Mouse (Mus musculus) layer of hippocampus, adult 2 months (tissue): ENCODE measurements around the gene Prps2. TPM values are rescaled to one million over a fixed set of nuclear protein-coding genes. Genes with fewer than 3 reads are reported as not detected.
"Not testable (repeated sequence)": the region's sequence is repeated elsewhere in the genome, so short reads cannot be mapped to it uniquely, and the experiment has no call there.

Source experiments
- DNase-seq, 2 experiments: peaks; one replicate each; pipeline ENCODE4 v3.0.0; 2022; ENCODE audit warnings: low spot score in 2 of 2
- H3K27ac ChIP-seq: fragments of 200-600 bp; 2 replicates; pipeline ENCODE4 v1.8.1; 2022
- H3K4me3 ChIP-seq: fragments of 200-600 bp; 2 replicates; pipeline ENCODE4 v1.8.1; 2022; ENCODE audit warnings: mild to moderate bottlenecking
- CTCF ChIP-seq: fragments of 200-600 bp; conservative IDR thresholded peaks from 2 replicates; pipeline ENCODE4 v1.8.1; 2022; ENCODE audit warnings: antibody characterized with exemption, mild to moderate bottlenecking, moderate library complexity
- long read RNA-seq, 2 experiments: library from polyadenylated mRNA; stranded (forward); transcript quantifications; one replicate each; pipeline ENCODE4 v2.0.0; 2021; ENCODE audit warnings: borderline mapping rate in 2 of 2
- total RNA-seq, 2 experiments: library from RNA; stranded (reverse); gene quantifications; 2 replicates each; pipeline ENCODE4 v1.2.3; 2021

Gene Prps2
- total RNA-seq: 10 to 100 TPM; 22.4 to 24.7 TPM
- long read RNA-seq, experiment 1, transcript Prps2-201 (7 exons, 3,699 nt): major isoform, 12 of 16 reads
- long read RNA-seq, experiment 1, partial matches to known transcripts: 2 of 16 reads
- long read RNA-seq, experiment 1, other reads (novel, unspliced or antisense): 2 of 16 reads
- long read RNA-seq, experiment 2, transcript Prps2-201 (7 exons, 3,699 nt): major isoform, 17 of 24 reads
- long read RNA-seq, experiment 2, partial matches to known transcripts: 2 of 24 reads
- long read RNA-seq, experiment 2, other reads (novel, unspliced or antisense): 5 of 24 reads

DNA sequence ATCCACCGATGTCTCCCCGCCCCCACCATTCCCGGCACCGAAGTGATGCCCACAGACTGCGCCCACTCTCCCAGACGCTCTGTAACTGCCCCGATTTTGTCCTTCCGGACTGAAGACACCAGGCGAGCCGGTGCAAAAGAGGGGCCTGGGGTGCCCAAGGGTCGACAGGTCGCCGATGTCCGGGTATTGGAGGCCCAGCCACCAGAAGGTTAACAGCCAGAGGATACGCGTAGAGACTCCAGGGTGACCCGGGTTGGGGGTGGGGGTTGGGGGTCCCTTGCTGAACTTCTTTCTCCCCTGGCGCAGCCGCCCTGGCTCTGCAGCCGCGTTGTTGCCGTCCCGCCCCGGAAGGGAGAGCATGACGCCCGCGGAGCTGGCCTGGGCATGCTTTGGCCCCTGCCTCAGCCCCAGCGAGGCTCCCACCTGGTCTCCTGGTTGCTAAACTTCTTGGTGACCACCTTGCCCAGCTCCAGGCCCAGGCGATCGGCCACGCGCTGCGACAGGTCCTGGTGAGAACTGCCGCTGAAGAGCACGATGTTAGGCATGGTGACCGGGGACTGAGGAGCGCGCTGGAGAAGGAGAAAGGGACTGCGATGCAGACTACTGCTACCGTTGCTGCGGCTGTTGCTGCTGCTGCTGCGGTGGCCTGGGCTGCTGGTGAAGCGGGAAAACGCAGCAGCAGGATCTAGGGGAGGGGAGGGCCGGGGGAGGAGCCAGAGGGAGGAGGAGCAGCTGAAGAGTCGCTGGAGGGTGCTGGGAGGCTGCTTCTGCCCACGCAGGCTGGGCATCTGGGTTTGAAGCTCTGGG is at the start of gene Prps2:
Gene Prps2, minus strand, starts transcription at position 703 of the 807 bp plus-strand sequence.
- peak within 1 kb of the TSS; percentile 69 for H3K4me3 ChIP-seq
- no peak for TF ChIP-seq CTCF
- peak; percentile 23 to 24 for DNase-seq
- H3K27ac ChIP-seq: peak within 1 kb of the TSS; percentile 89

DNA sequence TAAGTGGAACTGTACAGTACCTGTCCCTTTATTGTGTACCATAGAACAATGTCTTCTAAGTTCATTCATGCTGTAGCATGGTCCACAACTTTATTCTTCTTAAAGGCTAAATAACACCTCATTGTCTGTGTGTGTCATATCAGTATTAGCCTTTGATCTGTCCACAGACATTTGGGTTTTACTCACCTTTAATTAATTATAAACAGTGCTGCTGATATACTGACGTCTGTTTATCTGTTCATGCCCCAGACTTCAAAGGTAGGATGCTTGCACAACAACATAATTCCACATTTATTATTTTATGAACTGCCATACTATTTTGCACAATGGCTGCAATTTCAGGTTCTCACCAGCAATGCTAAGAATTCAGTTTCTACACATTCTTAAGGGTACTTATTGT is 35.1 kb upstream of the Prps2 start:
- no peak overlapping the region for H3K27ac ChIP-seq
- DNase-seq: no peak
- no peak overlapping the region for H3K4me3 ChIP-seq
- no peak for TF ChIP-seq CTCF

DNA sequence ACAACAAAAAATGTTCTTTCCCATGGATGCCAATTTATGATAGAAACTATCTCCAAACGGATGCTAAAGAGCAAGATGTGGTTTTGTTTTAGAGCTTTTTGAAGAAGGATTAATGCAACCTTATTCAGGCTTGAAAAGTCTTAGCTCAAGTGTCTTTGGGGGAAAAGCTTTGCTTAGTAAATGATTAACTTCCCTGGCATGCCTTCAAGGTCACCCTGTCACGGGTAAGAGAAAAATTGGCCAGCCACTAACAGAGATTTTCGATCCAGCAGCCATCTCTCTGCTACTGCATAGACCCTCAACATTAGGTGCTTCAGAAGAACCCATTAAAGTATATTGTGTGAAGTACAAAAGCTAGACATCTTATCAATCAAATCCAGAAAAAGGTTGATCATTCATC is 12.4 kb upstream of the Prps2 start:
- TF ChIP-seq CTCF: no peak
- no peak for DNase-seq
- no peak overlapping the region for H3K27ac ChIP-seq
- H3K4me3 ChIP-seq: no peak overlapping the region

- no peak for TF ChIP-seq CTCF
- H3K27ac ChIP-seq: no peak overlapping the region
- no peak for DNase-seq
- H3K4me3 ChIP-seq: no peak overlapping the region
Observed at GRCm38 (mm10) chrX:167386647-167387046, 4.1 kb upstream of the Prps2 start.

GRCm38 (mm10) chrX:167382854-167383186 is 271 bp upstream of the Prps2 start:
- no peak for DNase-seq
- peak overlapping the region; percentile 69 for H3K4me3 ChIP-seq
- TF ChIP-seq CTCF: no peak
- H3K27ac ChIP-seq: peak overlapping the region; percentile 89; the same call in 1 of the 2 replicates

GRCm38 (mm10) chrX:167381583-167382046 is 934 bp downstream of the Prps2 start:
- peak overlapping the region; percentile 69 for H3K4me3 ChIP-seq
- H3K27ac ChIP-seq: peak overlapping the region; percentile 89; the same call in 1 of the 2 replicates
- DNase-seq: no peak
- no peak for TF ChIP-seq CTCF

DNA sequence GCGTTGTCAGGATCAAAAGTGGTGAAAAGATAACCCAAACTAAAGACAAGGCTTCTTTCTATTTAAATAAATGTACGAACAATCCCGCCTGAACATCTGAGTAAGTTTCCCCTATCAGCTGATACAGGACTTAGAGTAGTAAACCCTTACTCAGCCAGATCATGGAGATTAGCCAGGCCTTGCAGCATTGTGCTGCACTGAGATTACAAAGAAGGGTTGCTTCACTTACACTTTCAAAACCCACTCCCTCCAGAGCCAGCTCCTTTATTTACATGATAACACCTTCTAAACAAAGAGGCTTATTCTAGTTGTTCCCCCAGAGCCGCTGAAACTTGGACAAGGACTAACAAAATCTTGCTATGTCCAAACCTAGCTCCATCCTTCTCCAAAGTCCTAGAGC is 2.5 kb downstream of the Prps2 start:
- DNase-seq: no peak
- no peak for TF ChIP-seq CTCF
- Histone ChIP-seq H3K4me3 (no peak overlapping the region), H3K27ac (no peak overlapping the region)

GRCm38 (mm10) chrX:167361231-167361630 is 21.3 kb downstream of the Prps2 start:
- DNase-seq, H3K27ac ChIP-seq, H3K4me3 ChIP-seq: not testable (repeated sequence)

DNA sequence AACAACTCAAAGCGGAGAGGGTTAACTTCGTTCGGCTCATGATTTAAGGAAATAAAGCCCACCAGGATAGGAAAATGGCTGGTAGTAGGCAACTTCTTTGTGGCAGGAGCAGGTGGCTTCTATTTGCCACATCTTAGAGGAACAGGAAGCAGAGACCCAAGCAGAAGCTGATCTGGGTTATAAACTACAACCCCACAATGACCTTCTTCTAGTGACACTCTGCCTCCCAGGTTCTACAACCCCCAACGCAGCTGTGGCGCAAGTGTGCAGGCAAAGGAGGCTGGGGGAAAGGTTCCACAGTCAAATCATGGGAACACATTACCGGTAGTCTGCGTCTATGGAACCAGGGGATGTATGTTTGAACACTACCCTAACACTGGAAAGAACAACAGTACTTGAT is 22.8 kb downstream of the Prps2 start:
- H3K4me3 ChIP-seq: no peak overlapping the region
- H3K27ac ChIP-seq: no peak overlapping the region
- no peak for DNase-seq
- TF ChIP-seq CTCF: no peak

DNA sequence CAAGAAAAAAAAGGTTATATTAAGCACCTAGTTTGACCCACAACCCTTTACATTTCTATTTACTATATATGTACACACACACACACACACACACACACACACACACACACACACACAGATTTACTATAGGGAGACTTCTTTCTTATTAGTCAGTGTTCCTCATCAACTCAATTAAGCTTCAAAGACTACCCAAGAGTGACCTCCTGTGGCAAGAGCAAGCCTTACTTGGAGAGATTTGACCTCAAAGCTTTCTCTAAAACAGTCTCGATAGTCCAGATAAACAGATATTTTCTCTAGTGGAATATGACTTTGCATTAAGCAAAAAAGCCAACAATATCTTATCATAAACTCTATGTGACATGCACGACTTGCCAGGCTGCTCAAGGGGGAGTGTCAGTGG is 25.1 kb downstream of the Prps2 start:
- DNase-seq: no peak
- Histone ChIP-seq H3K4me3 (no peak overlapping the region), H3K27ac (no peak overlapping the region)
- peak; percentile 64 for TF ChIP-seq CTCF

DNA sequence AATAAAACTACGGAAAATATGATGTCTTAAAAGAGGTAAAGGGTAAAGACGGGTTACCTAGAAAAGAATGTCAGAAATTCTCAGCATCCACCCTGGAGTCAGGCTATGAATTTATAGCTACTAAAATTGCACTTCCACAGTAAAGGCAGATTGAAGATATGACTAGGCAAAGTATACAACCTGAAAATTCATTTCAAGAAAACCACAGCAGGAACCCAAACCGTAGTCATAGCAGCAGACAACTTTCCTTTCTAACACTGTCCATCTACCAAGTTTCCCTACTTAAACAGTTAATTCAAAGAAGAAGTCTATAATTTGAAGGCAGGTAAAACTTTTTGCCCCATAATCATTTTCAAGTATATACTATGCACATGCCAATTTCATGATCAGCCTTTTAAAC is 26.6 kb downstream of the Prps2 start:
- H3K4me3 ChIP-seq: no peak overlapping the region
- TF ChIP-seq CTCF: no peak
- no peak overlapping the region for H3K27ac ChIP-seq
- DNase-seq: no peak

DNA sequence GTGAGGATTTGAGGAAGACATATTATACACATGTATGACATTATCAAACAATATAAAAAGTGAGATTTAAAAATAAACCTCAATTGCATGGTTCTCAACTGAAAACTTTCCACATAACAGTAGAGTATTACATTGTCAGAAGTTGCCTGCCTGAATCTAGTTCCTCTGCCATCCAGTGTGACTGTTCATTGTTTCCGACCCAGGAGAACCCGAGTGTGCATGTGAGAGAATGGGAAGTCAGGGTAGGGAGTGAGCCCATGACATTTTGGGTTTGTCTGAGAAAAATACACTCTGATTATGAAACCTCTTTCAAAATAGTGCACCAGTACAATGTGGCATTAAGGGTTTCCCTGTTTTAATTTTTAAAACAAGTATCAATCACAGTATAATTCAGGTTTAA is 28.9 kb downstream of the Prps2 start:
- TF ChIP-seq CTCF: no peak
- no peak for DNase-seq
- Histone ChIP-seq H3K27ac (no peak overlapping the region), H3K4me3 (no peak overlapping the region)

- TF ChIP-seq CTCF: no peak
- DNase-seq: no peak
- Histone ChIP-seq H3K4me3 (no peak overlapping the region), H3K27ac (no peak overlapping the region)
Observed at GRCm38 (mm10) chrX:167346440-167346839, 36.1 kb downstream of the Prps2 start.

GRCm38 (mm10) chrX:167344356-167344755 is 38.2 kb downstream of the Prps2 start:
- TF ChIP-seq CTCF: no peak
- Histone ChIP-seq H3K4me3 (no peak overlapping the region), H3K27ac (no peak overlapping the region)
- DNase-seq: no peak
